Mouse (Mus musculus) MEL-GATA-1-ER (cell line): ENCODE measurements around the gene Ctnnbip1.

Source experiments
- DNase-seq: peaks from one replicate; pipeline ENCODE4 v3.0.0-alpha.2; 2012; ENCODE audit warnings: low read depth; ENCODE audit errors: extremely low read depth

The Ctnnbip1 gene

DNA sequence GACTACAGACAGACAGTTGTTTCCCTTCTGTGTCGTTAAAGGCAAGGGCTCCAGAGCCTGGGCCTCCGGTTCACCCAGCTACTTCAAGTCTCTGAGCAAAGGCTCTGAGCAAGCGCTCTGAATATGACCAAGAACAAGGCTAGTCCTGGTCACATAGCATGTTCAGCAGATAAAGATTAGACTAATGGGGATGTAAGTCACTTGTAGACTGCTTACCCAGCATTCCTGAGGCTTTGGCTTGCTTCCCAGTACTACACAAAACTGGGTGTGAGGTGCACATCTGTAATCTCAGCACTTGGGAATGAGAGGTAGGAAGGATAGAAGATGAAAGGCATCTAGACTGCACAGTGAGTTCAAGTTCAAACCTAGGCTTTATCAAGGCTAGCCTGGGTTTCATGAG is 40.4 kb downstream of the Ctnnbip1 start:
- DNase-seq, result no peak

DNA sequence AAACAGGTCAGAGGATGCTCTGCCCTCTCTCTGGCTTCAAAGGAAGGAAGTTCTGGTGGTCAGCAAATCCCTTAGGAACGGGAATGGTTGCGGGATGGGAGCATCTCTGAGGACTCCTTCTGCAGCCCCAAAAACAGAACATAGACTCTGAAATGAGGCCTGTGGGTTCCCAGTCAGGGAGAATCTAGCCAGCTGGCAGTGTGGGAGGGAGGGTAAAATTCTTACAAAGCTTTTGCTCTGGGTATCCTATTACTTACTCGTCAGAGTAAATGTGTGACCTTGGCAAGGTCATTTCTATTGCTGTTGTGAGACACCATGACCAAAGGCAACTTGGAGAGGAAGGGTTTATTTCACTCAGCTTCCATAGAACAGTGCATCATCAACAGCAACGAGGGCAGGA is 43.4 kb downstream of the Ctnnbip1 start:
- DNase-seq, result no peak

DNA sequence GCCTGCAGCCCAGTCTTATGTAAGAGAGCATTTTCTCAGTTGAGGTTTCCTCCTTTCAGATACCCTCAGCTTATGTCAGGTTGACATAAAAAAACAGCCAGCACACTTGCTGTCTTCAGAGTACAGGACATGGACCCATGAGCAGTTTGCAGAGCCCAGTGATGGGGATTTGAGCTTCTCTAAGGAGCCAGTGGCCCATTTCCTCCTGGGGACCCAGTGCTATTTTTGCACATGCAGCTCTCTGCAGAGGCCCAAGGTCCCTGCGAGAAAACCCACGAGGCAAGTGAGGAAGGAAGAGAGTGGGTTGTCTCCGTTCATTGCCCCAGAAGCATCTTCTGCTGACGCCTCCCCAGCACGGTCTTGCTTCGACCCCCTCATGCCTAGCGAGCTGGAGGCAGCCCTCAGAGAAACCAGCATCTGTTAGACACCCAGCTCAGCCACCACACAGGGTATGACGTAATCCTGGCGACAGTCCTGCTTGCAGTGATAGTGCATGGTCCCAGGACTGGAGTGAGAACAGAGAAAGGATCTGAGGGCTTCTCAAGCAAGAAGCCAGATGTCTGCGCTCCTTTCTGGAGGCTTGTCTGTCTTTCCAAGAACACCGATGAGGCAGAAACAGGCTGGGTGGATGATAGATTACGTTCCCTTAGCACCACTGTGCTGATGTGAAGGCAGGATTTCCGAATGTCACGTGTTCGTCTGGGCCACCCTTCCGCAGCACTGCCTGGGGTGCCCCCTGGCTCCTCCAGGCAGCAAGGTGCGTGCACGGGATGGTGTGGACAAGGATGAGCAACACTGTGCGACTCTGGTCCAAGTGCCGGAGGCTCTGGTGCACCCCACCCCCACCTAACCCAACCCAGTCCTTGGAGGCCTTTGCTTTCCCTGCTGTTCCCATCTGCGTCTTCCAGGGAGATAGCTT is 44.2 kb downstream of the Ctnnbip1 start:
- no peak for DNase-seq

DNA sequence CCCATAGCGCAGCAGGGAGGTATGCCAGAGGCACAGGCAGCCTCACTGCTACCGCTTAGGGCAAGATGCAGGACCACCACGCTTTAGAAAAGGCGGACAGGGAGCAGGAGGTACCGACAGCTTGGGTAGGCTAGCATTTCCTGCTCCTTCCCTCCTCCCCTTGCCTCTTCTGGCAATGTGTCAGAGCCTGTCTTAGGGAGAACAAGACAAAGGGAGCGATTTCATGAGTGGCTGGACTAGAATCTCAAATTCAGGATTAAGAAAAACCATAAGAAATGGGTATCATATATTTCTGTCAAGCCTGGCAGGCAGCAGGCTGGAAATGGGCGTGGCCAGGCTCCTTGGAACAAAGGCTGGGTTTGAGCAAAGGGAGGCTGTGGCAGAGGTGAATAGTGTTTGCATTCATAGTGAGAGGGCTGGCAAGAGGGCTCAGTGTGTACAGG is 44.9 kb downstream of the Ctnnbip1 start:
- no peak for DNase-seq

DNA sequence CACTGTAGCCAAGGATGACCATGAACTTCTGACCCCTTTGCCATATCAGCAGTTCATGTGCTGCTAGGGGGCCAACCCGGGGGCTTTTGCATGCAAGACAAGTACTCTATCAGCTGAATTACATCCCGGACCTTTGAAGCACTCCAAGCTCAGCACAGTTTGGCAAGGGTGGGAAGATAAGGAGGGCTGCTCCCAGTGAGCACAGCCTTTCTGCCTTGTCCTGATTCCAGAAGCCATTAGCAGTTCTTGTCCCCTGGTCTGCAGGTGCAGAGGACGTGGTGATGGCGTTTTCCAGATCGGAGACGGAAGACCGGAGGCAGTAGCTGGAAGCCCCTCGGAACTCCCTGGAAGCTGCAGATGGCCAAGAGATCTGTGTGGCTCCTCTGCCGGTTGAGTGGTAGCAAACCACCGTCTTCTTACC is 45.9 kb downstream of the Ctnnbip1 start:
- DNase-seq, result no peak

DNA sequence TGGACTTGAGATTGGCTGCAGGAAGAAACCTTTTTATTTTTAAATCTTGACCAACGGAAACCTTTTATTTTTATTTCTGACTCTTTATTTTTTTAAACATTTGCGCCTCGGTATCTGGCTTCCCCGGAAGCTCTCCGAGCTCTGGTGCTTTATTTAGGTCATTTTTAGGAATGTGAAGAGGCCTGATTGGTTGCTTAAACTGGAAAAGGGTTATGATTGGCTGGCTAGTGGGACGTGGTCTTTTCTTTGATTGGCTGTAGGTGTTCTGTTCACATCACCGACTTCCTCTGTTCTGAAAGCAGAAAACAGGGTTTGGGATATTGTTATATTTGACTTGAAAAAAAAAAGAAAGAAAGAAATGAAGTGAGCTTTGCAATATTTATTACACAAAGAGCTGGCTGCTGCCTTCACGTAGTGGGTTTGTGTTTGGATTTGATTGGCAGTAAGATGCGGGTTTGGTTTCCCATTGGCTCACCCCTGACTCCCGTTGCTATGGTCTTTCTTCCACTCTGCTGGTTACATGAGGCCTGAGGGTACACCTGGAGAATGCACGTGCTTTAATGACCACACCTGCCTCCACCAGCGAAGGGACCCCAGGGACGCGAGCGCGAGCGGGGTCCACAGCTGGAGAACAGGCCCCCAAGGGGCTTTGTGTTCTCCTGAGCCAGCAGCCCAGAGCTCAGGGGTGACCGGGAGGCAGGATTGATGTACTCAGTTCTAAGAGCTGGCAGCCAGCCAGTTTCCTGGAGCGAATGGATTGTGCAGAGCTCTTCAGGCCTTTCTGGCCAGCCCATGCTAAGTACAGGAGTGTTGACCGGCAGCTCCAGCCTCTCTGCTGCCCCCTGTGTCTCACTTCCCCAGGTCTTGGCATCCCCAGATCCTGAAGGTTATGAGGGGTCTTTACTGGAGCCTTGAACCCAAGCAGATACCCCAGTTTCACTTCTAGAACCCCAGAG is 46.7 kb downstream of the Ctnnbip1 start:
- DNase-seq, result no peak

DNA sequence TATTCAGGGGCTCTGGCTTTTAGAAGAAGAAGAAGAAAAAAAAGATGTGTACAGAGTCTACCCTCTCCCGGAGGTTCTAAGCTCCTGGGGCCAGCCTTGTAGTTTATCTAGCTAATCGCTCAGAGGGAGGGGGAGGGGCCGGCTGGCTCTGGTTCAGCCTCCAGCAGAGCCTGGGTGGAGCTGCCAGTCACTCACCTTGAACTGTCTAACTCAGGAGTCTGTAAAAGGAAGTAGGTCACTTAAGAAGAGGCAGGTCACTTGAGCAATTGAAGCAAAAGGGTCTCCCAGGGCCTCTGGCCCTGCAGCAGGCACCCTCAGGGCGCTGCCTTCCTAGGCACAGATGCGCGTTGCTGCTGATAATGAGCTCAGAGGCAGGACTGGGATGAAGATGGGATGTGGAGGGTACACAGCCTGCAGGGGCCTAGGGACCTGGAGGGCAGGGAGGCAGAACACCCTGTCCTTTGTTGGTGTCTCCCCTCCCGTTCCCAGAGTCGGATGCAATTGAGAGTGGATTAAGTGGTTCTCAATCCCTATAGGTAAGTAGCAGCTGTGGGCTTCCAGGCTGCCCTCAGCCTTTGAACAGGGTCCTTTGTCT is 49.5 kb downstream of the Ctnnbip1 start:
- DNase-seq, result no peak

DNA sequence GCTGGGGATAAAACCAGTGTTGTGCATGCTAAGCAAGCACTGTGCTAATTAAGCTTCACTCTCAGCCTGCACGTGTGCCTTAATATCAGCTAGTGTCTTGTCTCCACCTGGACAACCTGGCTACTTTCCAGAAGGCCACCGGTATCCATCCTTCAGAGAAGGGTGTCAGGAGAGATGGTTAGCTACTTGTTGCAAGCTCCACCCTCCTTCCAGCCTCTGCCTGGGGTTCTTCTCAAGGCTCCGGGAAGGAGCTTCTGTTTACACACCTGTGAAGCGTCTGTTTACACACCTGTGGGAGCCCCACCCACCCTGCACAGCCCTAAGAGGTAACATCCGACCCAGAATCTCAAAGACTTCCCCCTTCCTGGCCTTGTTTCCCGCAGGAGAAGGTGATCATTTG is 50.6 kb downstream of the Ctnnbip1 start:
- no peak for DNase-seq

DNA sequence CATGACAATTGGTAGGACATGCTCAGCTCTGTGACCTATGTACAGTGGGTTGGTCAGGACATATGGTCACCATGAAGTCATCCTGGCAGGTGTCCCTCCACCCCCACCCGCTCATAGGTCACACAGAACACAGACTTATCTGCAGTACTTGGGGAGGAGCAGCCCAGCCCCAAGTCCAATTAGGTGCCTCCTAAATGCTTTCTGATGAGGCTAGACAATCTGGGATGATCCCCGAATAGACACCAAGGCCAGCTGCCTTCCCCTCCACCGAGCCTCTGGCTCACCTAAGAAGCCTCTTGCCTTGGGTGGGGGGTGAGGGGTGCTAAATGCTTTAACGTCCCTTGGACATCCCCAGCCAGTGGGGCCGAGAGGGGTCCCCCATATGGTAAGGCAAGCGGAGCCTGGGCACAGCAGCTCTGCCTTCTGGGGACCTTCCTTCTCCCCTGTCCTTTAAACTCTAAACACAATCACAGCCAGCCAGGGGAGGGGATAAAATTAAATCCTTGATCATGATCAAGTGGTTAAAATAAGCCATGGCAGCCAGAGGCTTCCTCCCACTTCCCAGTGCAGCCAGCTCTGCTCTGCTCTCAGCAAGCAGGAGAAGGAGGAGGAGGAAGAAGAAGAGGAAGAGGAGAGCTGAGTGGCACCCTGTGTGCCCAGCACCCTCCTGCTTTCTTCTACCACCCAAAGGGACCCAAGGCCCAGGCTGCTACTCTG is 51.9 kb downstream of the Ctnnbip1 start:
- no peak for DNase-seq

DNA sequence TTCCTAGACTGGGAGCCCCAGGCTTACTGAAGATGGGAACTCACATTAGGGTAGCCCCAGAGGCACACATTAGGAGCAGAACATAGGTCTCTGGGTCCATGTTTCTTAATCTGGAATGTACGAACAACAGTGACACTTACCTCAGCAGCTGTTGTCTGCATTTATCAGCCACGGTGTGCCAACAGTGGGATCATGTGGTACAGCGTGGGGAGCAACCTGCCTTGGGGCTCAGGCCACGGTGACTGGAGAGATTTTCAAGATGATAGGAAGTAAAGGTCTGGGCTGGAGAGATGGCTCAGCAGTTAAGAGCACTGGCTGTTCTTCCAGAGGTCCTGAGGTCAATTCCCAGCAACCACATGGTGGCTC is 52.4 kb downstream of the Ctnnbip1 start:
- no peak for DNase-seq

DNA sequence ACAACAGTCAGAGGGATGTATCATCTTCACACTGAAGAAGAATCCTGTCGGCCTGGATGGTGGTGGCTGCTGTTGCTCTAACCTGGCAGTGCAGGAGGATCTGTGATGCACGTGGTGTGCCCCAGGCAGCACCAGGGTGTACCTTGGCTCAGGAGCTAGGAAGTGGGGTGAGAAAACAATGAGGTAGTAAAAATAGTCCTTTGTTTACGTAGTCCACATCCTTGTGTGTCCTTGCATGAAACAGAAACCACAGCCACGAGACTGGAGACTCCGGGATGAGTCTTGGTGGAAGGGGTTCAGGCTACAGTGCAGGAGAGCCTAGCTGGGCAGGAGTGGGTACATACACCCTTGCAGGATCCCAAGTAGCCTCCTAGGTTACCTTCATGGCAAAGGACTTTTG is 53.2 kb downstream of the Ctnnbip1 start:
- no peak for DNase-seq

DNA sequence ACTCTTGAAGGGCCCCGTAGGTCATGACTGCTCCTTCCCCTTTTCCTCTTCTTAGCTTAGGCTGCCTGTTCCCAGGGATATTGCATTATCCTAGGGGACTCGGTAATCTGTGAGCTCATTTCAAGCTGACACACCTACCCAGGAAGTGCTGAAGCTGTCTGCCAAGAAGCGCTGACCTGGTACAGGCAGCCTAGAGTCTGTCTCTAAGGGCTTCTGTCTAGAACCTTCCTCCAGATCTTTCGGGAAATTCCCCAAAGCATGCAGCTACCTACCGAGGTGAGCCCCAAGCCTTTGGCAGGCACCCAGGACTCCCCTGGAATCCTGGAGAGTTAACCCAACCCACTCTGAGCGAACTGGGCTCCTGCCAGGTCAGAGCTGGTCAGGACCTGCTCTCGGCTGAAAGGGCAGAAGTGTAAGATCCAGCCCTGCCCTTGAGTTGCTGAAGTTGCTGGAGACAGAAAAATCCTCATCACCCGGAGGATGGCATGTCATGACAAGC is 53.7 kb downstream of the Ctnnbip1 start:
- no peak for DNase-seq

DNA sequence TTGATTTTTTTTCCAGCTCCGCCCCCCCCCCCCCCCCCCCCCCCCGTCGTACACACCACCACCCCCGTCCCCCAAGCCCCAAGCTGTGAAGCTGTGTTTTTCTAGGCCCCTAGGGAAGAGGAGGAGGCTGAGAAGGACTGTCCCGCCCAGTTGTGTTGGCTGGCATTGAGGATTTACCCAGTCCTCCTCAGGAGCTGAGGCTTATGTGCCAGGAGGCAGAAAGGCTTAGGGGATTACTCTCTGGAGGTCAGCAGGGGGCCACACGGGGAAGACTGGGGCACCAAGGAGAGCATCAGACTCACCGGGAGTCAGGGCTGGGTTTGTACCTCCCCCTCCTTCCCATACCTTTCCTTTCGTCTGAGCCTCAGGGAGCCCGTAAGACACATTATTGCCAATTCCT is 54.4 kb downstream of the Ctnnbip1 start:
- DNase-seq, result no peak

DNA sequence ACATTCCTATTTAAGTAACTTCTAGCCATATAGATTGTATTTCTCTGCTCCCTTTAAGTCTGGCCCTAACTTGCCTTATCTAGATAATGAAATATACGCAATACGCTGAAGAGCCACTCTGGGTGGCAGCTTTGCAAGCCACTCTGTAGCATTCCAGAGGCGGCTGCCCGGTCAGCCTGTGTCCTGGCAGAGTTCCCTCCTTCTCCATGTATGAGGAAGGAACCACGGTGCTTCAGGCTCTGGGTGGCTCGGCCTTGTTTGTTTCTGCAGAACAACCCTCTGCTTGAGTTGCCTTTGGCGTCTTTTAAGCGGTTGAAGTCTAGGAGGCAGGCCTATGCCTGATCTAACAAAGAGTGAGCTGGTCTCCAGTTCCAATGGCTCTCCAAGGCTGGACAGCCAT is 54.8 kb downstream of the Ctnnbip1 start:
- DNase-seq, result no peak

DNA sequence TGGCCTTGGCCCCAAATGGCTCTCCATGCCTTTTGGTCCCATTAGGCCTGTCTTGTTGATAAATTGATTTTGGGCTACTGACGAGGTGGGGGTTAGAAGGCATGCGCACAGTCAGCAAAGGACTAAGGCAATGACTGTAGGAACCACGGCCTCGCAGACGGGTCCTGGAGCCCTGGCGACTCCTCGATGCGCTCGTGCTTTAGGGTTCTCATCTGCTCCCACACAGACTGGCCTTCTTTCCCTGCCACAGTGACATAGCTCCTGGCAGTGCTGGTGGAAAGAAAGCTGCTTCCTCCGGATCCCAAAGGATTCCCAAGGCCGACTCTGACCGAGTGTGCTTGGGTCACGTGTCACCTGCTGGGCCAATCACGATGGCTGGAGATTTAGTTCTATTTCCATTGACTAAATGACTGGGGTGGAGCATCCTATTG is 56.4 kb downstream of the Ctnnbip1 start:
- no peak for DNase-seq

DNA sequence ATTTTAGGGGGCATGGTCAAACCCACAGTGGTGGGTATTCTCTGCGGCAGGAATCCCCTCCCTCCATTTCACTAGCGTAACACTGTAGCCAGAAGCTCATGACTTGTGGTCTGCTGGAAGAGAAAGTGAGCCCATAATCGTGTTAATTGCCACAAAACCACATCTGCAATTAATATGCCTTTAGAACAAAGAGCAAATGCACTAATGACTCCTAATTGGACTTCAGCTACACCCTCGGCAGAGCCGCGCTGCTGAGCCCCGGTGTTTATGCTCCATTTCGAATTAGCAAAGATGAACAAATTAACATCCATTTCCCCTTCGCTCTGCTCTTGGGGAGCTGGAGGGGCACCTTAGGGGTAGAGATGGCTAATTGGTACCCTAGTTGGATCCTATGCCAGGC is 58.0 kb downstream of the Ctnnbip1 start:
- DNase-seq, result no peak

DNA sequence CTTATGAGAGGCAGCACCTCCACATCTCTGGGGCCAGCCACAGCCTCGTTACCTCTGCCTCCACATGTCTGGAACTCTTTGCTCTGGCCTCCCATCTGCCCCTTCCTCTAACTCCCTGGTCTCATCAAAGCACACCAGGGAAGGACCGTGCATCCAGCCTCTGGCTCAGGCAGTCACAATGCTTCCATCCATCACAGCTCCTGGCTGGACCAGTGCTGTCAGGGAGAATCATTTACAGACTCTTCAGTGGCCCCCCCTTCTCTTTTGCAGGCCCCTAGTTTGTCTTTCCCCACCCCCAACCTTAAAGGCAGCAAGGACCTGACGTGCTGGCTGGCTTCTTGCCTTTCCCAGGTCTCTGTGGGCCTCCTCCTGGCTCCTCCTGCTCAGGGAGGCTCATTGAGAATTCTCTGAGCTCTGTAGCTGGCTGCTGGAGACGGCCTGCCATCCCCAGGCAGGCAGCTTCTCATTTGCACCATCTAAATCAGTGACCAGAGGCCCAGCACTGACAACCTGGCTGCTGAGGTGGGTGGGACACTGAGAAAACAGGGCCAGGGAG is 59.0 kb downstream of the Ctnnbip1 start:
- no peak for DNase-seq

DNA sequence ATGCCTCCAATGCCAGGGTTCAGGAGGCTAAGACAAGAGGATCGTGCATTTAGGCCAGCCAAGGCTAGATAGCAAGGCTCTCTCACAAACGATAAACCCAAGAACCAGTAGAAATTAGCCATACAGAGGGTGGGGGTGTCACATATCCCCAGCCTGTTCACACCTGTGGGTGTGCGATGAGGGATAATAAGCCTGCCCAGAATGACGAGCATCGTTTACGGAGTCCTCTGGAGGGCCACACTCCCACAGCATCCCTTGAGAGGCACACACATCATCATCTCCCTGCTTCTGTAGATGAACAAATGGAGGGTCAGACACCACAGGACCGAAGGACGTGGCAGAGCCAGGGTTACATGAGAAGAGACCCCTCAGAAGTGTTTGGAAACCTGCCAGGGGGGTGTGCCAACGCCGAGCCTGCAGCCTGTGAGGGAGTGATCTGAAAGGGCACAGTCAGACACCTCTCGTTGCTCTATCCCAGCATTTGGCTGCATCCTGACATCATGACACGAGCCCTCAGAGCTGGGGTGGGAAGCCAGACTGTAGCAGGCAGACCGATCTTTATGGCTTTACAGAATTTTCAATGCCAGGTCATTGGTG is 60.1 kb downstream of the Ctnnbip1 start:
- no peak for DNase-seq

DNA sequence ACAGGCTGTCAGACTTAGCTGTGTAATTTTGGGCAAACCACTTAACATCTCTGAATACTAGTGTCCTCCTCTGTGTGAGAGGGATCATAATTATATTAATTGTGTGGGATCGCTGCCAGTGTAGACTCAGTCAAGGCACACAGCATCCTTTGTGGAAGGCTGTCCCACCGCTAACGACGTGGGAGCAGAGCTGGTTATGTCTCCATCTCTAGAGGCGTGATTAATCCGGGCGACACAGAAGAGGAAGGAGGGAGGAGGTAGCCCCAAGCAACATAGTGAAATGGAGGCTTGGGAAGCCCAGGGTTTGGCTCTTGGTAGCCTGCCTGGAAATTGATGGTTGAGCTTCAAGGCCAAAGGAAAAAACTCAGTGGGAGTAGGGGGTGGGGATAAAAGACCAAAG is 60.8 kb downstream of the Ctnnbip1 start:
- DNase-seq, result no peak

DNA sequence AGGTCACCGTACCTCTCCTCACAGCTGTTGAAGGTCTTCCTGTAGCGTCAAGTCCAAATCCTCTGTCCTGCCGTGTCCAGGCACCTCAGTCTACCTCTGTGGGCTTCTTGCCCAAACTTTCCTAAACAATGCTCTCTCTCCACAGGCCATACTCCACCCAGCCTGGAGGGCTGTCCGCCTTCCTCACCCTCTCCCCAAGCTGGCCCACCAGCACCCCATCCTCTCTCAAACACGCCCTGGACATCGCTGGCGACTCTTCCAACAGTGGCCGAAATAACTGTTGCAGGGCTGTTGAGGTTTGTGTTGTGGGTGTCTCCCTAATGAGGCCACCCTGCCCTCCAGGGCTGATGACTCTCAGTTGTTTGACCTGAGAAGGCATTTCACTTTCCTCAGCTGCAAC is 67.2 kb downstream of the Ctnnbip1 start:
- no peak for DNase-seq
